Mouse (Mus musculus): Measurements from ENCODE around the gene Mapk12. TPM values are rescaled to one million over a fixed set of nuclear protein-coding genes. Genes with fewer than 3 reads are reported as not detected.
A peak's percentile ranks its signal among the peaks of the same experiment; 100 is the strongest.

Mapk12 gene
- total and polyA plus RNA-seq, 2 experiments: 2.1 to 2.4 TPM

GRCm38 (mm10) chr15:89141905-89142304, 1.4 kb upstream of the Mapk12 start:
- H3K9ac ChIP-seq (ENCODE audit: low read depth, low read length): no peak overlapping the region
- H3K4me3 ChIP-seq (ENCODE audit: insufficient read depth, low read depth, low read length): no peak overlapping the region
- H3K27ac ChIP-seq (replicated peaks; ENCODE audit: insufficient read depth, low read depth, low read length): 0 out of 2 replicates have a peak overlapping the region, but pooled peaks have one; percentile 18
- DNase-seq (ENCODE audit: extremely low read depth, low read depth, low spot score): no peak
- no peak for TF ChIP-seq POLR2A (IDR thresholded peaks at IDR 0.05; ENCODE audit: extremely low read depth, insufficient read depth, low read length)
- TF ChIP-seq CTCF (IDR thresholded peaks at IDR 0.05; ENCODE audit: low read depth, low read length): no peak
- H3K36me3 ChIP-seq (ENCODE audit: control insufficient read depth, insufficient read depth, low read length): no peaks in the 10 kb centered on the region
- peaks cover 10% of the 10 kb centered on the region for H3K27me3 ChIP-seq (ENCODE audit: control insufficient read depth, insufficient read depth, low read length)
- no peaks in the 10 kb centered on the region for H3K4me1 ChIP-seq (ENCODE audit: control insufficient read depth, insufficient read depth, low read length)
- no peaks in the 10 kb centered on the region for H3K79me2 ChIP-seq (ENCODE audit: control insufficient read depth, insufficient read depth, low read length)
- 64% methylated on average over 4 of the region's 4 CpGs for WGBS

- Histone ChIP-seq H3K36me3 (ENCODE audit: control insufficient read depth, insufficient read depth, low read length) (no peaks in the 10 kb centered on the region), H3K79me2 (ENCODE audit: control insufficient read depth, insufficient read depth, low read length) (no peaks in the 10 kb centered on the region), H3K27ac (replicated peaks; ENCODE audit: insufficient read depth, low read depth, low read length) (no peak overlapping the region), H3K9ac (ENCODE audit: low read depth, low read length) (no peak overlapping the region), H3K4me1 (ENCODE audit: control insufficient read depth, insufficient read depth, low read length) (no peaks in the 10 kb centered on the region), H3K27me3 (ENCODE audit: control insufficient read depth, insufficient read depth, low read length) (peaks cover 8% of the 10 kb centered on the region), H3K4me3 (ENCODE audit: insufficient read depth, low read depth, low read length) (no peak overlapping the region)
- 20% methylated on average over 5 of the region's 5 CpGs for WGBS
- TF ChIP-seq POLR2A (IDR thresholded peaks at IDR 0.05; ENCODE audit: extremely low read depth, insufficient read depth, low read length): no peak
- no peak for TF ChIP-seq CTCF (IDR thresholded peaks at IDR 0.05; ENCODE audit: low read depth, low read length)
- DNase-seq (ENCODE audit: extremely low read depth, low read depth, low spot score): no peak
These were observed 940 bp upstream of the Mapk12 start for GRCm38 (mm10) chr15:89141443-89141842.

- no peaks in the 10 kb centered on the region for H3K79me2 ChIP-seq (ENCODE audit: control insufficient read depth, insufficient read depth, low read length)
- H3K36me3 ChIP-seq (ENCODE audit: control insufficient read depth, insufficient read depth, low read length): no peaks in the 10 kb centered on the region
- H3K9ac ChIP-seq (ENCODE audit: low read depth, low read length): peak overlapping the region; percentile 84
- H3K4me3 ChIP-seq (ENCODE audit: insufficient read depth, low read depth, low read length): peak overlapping the region; percentile 79
- no peak for DNase-seq (ENCODE audit: extremely low read depth, low read depth, low spot score)
- 2% methylated on average over 52 of the region's 53 CpGs for WGBS
- H3K27ac ChIP-seq (replicated peaks; ENCODE audit: insufficient read depth, low read depth, low read length): peak overlapping the region; percentile 59
- H3K4me1 ChIP-seq (ENCODE audit: control insufficient read depth, insufficient read depth, low read length): no peaks in the 10 kb centered on the region
- TF ChIP-seq POLR2A (IDR thresholded peaks at IDR 0.05; ENCODE audit: extremely low read depth, insufficient read depth, low read length) (no peak), CTCF (IDR thresholded peaks at IDR 0.05; ENCODE audit: low read depth, low read length) (no peak)
- H3K27me3 ChIP-seq (ENCODE audit: control insufficient read depth, insufficient read depth, low read length): no peaks in the 10 kb centered on the region
These were observed 350 bp downstream of the Mapk12 start for GRCm38 (mm10) chr15:89140048-89140658.

- H3K9ac ChIP-seq (ENCODE audit: low read depth, low read length): no peak overlapping the region
- no peaks in the 10 kb centered on the region for H3K36me3 ChIP-seq (ENCODE audit: control insufficient read depth, insufficient read depth, low read length)
- H3K79me2 ChIP-seq (ENCODE audit: control insufficient read depth, insufficient read depth, low read length): no peaks in the 10 kb centered on the region
- no peaks in the 10 kb centered on the region for H3K27me3 ChIP-seq (ENCODE audit: control insufficient read depth, insufficient read depth, low read length)
- 86% methylated on average over 6 of the region's 6 CpGs for WGBS
- DNase-seq (ENCODE audit: extremely low read depth, low read depth, low spot score): no peak
- TF ChIP-seq POLR2A (IDR thresholded peaks at IDR 0.05; ENCODE audit: extremely low read depth, insufficient read depth, low read length): no peak
- TF ChIP-seq CTCF (IDR thresholded peaks at IDR 0.05; ENCODE audit: low read depth, low read length): no peak
- H3K4me3 ChIP-seq (ENCODE audit: insufficient read depth, low read depth, low read length): no peak overlapping the region
- H3K27ac ChIP-seq (replicated peaks; ENCODE audit: insufficient read depth, low read depth, low read length): no peak overlapping the region
- H3K4me1 ChIP-seq (ENCODE audit: control insufficient read depth, insufficient read depth, low read length): no peaks in the 10 kb centered on the region
These were observed 2.0 kb downstream of the Mapk12 start for GRCm38 (mm10) chr15:89138531-89138930.

GRCm38 (mm10) chr15:89138046-89138405, 2.5 kb downstream of the Mapk12 start:
- H3K27me3 ChIP-seq (ENCODE audit: control insufficient read depth, insufficient read depth, low read length): no peaks in the 10 kb centered on the region
- WGBS: 87% methylated on average over 7 of the region's 7 CpGs
- no peak for DNase-seq (ENCODE audit: extremely low read depth, low read depth, low spot score)

GRCm38 (mm10) chr15:89137378-89138045, 3.0 kb downstream of the Mapk12 start:
- Histone ChIP-seq H3K27me3 (ENCODE audit: control insufficient read depth, insufficient read depth, low read length) (no peaks in the 10 kb centered on the region), H3K79me2 (ENCODE audit: control insufficient read depth, insufficient read depth, low read length) (no peaks in the 10 kb centered on the region), H3K36me3 (ENCODE audit: control insufficient read depth, insufficient read depth, low read length) (no peaks in the 10 kb centered on the region), H3K27ac (replicated peaks; ENCODE audit: insufficient read depth, low read depth, low read length) (no peak overlapping the region), H3K4me1 (ENCODE audit: control insufficient read depth, insufficient read depth, low read length) (no peaks in the 10 kb centered on the region), H3K9ac (ENCODE audit: low read depth, low read length) (no peak overlapping the region), H3K4me3 (ENCODE audit: insufficient read depth, low read depth, low read length) (no peak overlapping the region)
- no peak for DNase-seq (ENCODE audit: extremely low read depth, low read depth, low spot score)
- WGBS: 69% methylated on average over 11 of the region's 11 CpGs
- no peak for TF ChIP-seq POLR2A (IDR thresholded peaks at IDR 0.05; ENCODE audit: extremely low read depth, insufficient read depth, low read length)
- TF ChIP-seq CTCF (IDR thresholded peaks at IDR 0.05; ENCODE audit: low read depth, low read length): no peak

More at GRCm38 (mm10) chr15:89138046-89138405, 2.5 kb downstream of the Mapk12 start:
- Histone ChIP-seq H3K4me3 (ENCODE audit: insufficient read depth, low read depth, low read length) (no peak overlapping the region), H3K79me2 (ENCODE audit: control insufficient read depth, insufficient read depth, low read length) (no peaks in the 10 kb centered on the region), H3K4me1 (ENCODE audit: control insufficient read depth, insufficient read depth, low read length) (no peaks in the 10 kb centered on the region), H3K27ac (replicated peaks; ENCODE audit: insufficient read depth, low read depth, low read length) (no peak overlapping the region), H3K36me3 (ENCODE audit: control insufficient read depth, insufficient read depth, low read length) (no peaks in the 10 kb centered on the region), H3K9ac (ENCODE audit: low read depth, low read length) (no peak overlapping the region)
- no peak for TF ChIP-seq CTCF (IDR thresholded peaks at IDR 0.05; ENCODE audit: low read depth, low read length)
- TF ChIP-seq POLR2A (IDR thresholded peaks at IDR 0.05; ENCODE audit: extremely low read depth, insufficient read depth, low read length): no peak

Data from liver, adult 2 months (tissue).